Mouse (Mus musculus): ENCODE results near the gene Gpr132.

DNA sequence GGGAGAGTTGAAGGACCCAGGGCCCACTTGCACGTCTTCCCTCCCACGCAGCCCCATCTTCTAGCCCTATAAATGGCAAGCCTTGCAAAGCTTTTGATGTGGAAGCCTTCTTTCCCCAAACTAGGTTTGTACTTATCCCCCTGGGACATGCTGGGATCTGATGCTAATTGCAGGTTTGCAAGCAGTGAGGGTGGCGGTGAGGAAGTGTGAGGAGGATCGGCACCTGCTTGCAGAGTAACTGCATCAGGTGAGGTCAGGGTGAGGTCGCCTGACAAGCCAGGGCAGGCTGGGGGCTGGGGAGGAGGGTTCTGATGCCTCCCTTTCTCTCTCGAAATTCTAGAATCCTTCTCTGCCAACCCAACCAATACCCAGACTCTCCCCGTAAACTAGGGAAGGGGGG, 17.4 kb upstream of the Gpr132 start:
- no peak for TF ChIP-seq RAD21 (IDR thresholded peaks at IDR 0.05; ENCODE audit: low read depth, low read length)
- no peak for TF ChIP-seq CHD1 (IDR thresholded peaks at IDR 0.05; ENCODE audit: low read depth, low read length)
- TF ChIP-seq MAFK (IDR thresholded peaks at IDR 0.05; ENCODE audit: borderline replicate concordance, low read depth, low read length), result no peak
- no peak for TF ChIP-seq POLR2A (IDR thresholded peaks at IDR 0.05; ENCODE audit: control insufficient read depth in 1 of 2, insufficient read depth in 1 of 2, low read depth in 1 of 2, low read length in 2 of 2, poor library complexity in 1 of 2)
- TF ChIP-seq CTCF (IDR thresholded peaks at IDR 0.05 in 2 of 3, conservative IDR thresholded peaks at IDR 0.05 in 1 of 3; ENCODE audit: control insufficient read depth in 1 of 3, insufficient read depth in 1 of 3, low read depth in 2 of 3, low read length in 3 of 3, poor library complexity in 1 of 3, severe bottlenecking in 1 of 3), result no peak
- TF ChIP-seq EP300 (IDR thresholded peaks at IDR 0.05; ENCODE audit: low read depth in 1 of 2, low read length in 2 of 2), result no peak
- TF ChIP-seq KAT2A (conservative IDR thresholded peaks at IDR 0.05; ENCODE audit: low read depth, low read length), result no peak
- TF ChIP-seq RCOR1 (IDR thresholded peaks at IDR 0.05; ENCODE audit: low read depth, low read length), result no peak
- TF ChIP-seq USF1 (IDR thresholded peaks at IDR 0.05; ENCODE audit: low read depth, low read length), result no peak

All from MEL (cell line).